Mouse (Mus musculus) hindbrain, embryonic 16.5 days (tissue): ENCODE data around the gene Idh3b. TPM values are rescaled to one million over a fixed set of nuclear protein-coding genes. Genes with fewer than 3 reads are reported as not detected.

ENCODE experiments used
- ATAC-seq: fragments of 200-750 bp; cut with Nextera tagmentation; 2 replicates; pipeline ENCODE4 v1.8.0; 2017; ENCODE audit warnings: moderate TSS enrichment, moderate library complexity
- H3K27ac ChIP-seq: fragments of 300-500 bp; sonication (generic); 2 replicates; pipeline ENCODE4 v1.5.1; 2014; ENCODE audit warnings: low read depth, mild to moderate bottlenecking, control low read depth, low read length, moderate library complexity
- H3K27me3 ChIP-seq: fragments of 300-500 bp; sonication (generic); replicated peaks from 2 replicates; pipeline ENCODE4 v1.6.1; 2014; ENCODE audit warnings: low read length; ENCODE audit not compliant: control insufficient read depth, insufficient read depth
- H3K36me3 ChIP-seq: fragments of 300-500 bp; sonication (generic); 2 replicates; pipeline ENCODE4 v1.6.1; 2014; ENCODE audit warnings: mild to moderate bottlenecking, low read length, moderate library complexity, mixed read lengths; ENCODE audit not compliant: control insufficient read depth, insufficient read depth
- H3K4me1 ChIP-seq: fragments of 300-500 bp; sonication (generic); 2 replicates; pipeline ENCODE4 v1.6.1; 2014; ENCODE audit warnings: low read depth, low read length; ENCODE audit not compliant: control insufficient read depth, insufficient read depth
- H3K4me2 ChIP-seq: fragments of 300-500 bp; sonication (generic); 2 replicates; pipeline ENCODE4 v1.6.1; 2014; ENCODE audit warnings: mild to moderate bottlenecking, low read length, control low read depth, moderate library complexity
- H3K4me3 ChIP-seq: fragments of 300-500 bp; sonication (generic); 2 replicates; pipeline ENCODE4 v1.5.1; 2014; ENCODE audit warnings: mild to moderate bottlenecking, low read length, control low read depth, moderate library complexity
- H3K9ac ChIP-seq: fragments of 300-500 bp; sonication (generic); 2 replicates; pipeline ENCODE4 v1.6.1; 2014; ENCODE audit warnings: low read depth, mild to moderate bottlenecking, control low read depth, low read length, moderate library complexity
- H3K9me3 ChIP-seq: fragments of 300-500 bp; sonication (generic); 2 replicates; pipeline ENCODE4 v1.6.1; 2014; ENCODE audit warnings: mild to moderate bottlenecking, low read length, moderate library complexity; ENCODE audit not compliant: control insufficient read depth
- WGBS: fragments of 180-500 bp; shearing (Covaris S2); extraction: QIAGEN DNeasy Blood & Tissue Kit; methylation state at CpG from one replicate; pipeline ENCODE4 v1.1.7; 2014; 5-methylcytosine and 5-hydroxymethylcytosine counted together
- polyA plus RNA-seq: library from polyadenylated mRNA; unstranded; fragments of >200 nt; fragmentation: Nextera tagmentation; extraction: Ambion mirVana; gene quantifications from 2 replicates; pipeline ENCODE4 v1.2.1, GENCODE M21; 2015

Idh3b gene
- polyA plus RNA-seq, 1 experiment from 2014 or later, result 222 TPM

DNA sequence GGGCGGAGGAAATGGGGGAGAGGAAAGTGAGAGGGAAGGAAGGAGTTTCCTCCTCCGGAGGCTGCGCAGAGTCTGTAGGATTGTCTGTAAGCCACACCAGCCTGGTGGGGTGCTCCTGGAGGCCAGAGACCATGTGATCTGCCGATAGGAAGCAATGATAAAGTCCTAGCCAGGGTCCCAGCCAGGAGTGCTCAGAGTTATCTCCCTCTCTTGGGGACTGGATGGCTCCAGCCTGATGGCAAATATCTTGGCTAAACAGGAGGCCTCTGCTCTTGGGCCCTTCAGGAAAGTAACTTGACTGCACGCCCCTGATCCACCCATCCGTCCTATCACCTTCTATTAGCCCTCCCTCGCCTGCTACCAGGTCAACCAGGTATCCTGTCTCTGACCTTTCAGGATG is 36.1 kb downstream of the Idh3b start:
- Histone ChIP-seq H3K9me3 (no peaks in the 10 kb centered on the region), H3K27ac (no peak overlapping the region), H3K27me3 (no peaks in the 10 kb centered on the region), H3K4me1 (no peaks in the 10 kb centered on the region), H3K4me2 (no peak overlapping the region), H3K9ac (no peak overlapping the region; the same call in 1 of the 2 replicates), H3K4me3 (no peak overlapping the region), H3K36me3 (no peaks in the 10 kb centered on the region)
- 75% methylated on average over 7 of the region's 7 CpGs for WGBS
- ATAC-seq, result no peak

DNA sequence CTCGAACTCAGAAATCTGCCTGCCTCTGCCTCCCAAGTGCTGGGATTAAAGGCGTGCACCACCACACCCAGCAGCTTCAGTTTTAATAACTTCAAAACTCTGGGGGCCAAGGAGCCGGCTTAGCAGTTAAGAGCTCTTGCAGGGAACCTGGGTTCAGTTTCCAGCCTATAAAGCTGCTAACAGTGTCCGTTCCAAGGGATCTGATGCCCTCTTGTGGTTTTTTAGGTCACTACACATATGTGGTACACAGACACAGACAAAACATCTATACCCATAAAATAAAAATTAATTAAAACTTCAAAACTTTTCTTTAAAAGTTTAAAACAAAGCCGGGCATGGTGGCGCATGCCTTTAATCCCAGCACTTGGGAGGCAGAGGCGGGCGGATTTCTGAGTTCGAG is 37.4 kb downstream of the Idh3b start:
- H3K9ac ChIP-seq, result no peak overlapping the region
- no peaks in the 10 kb centered on the region for H3K27me3 ChIP-seq
- H3K4me1 ChIP-seq, result no peaks in the 10 kb centered on the region
- no peak overlapping the region for H3K4me2 ChIP-seq
- H3K27ac ChIP-seq, result no peak overlapping the region
- no peaks in the 10 kb centered on the region for H3K36me3 ChIP-seq
- no peak for ATAC-seq
- no peaks in the 10 kb centered on the region for H3K9me3 ChIP-seq
- no peak overlapping the region for H3K4me3 ChIP-seq
- 48% methylated on average over 9 of the region's 9 CpGs for WGBS

Other genes with a start within 250 kb of the Idh3b start
- gene Tgm6, start 172.1 kb downstream of the Idh3b start, polyA plus RNA-seq, result 0.10 and 0.11 TPM in 2 replicates
- 298 and 312 TPM in 2 replicates for gene Snrpb, start 105.1 kb downstream of the Idh3b start, polyA plus RNA-seq
- gene Tmc2, start 89.4 kb downstream of the Idh3b start, polyA plus RNA-seq, result not detected in 2 replicates
- gene Nop56, start 10.1 kb downstream of the Idh3b start, polyA plus RNA-seq, result 241 and 259 TPM in 2 replicates
- 3.6 and 4.1 TPM in 2 replicates for gene Ebf4, start 10.6 kb upstream of the Idh3b start, polyA plus RNA-seq
- 33.6 and 39.3 TPM in 2 replicates for gene Cpxm1, start 113.0 kb upstream of the Idh3b start, polyA plus RNA-seq
- gene Gm28372, start 120.7 kb upstream of the Idh3b start, polyA plus RNA-seq, result not detected in 2 replicates
- 0.30 and 0.59 TPM in 2 replicates for gene 1700020A23Rik, start 120.7 kb upstream of the Idh3b start, polyA plus RNA-seq
- gene Tmem239, start 121.9 kb upstream of the Idh3b start, polyA plus RNA-seq, result 0.12 and 0.28 TPM in 2 replicates
- gene Vps16, start 139.8 kb upstream of the Idh3b start, polyA plus RNA-seq, result 104 and 105 TPM in 2 replicates
- gene Pced1a, start 140.2 kb upstream of the Idh3b start, polyA plus RNA-seq, result 15.2 and 15.4 TPM in 2 replicates
- gene Ptpra, start 165.7 kb upstream of the Idh3b start, polyA plus RNA-seq, result 134 and 144 TPM in 2 replicates